Mouse (Mus musculus) cerebellum, adult 9-11 months (tissue): ENCODE results near the gene Wbp1.

Experiments used
- DNase-seq: peaks from one replicate; pipeline ENCODE4 v3.0.0; 2022

Wbp1 gene

GRCm38 (mm10) chr6:83078324-83078858 is 43.0 kb downstream of the Wbp1 start:
- peak; percentile 98 for DNase-seq

- no peak for DNase-seq
Observed at GRCm38 (mm10) chr6:83077630-83078323, 43.6 kb downstream of the Wbp1 start, which contains the start of gene Pcgf1. Gene Pcgf1, plus strand, starts transcription at chr6:83077869.

- DNase-seq = no peak
Observed at GRCm38 (mm10) chr6:83074979-83075378, 46.4 kb downstream of the Wbp1 start.

GRCm38 (mm10) chr6:83071220-83071619 is 50.1 kb downstream of the Wbp1 start:
- DNase-seq = peak; percentile 56

GRCm38 (mm10) chr6:83070311-83071219 is 50.8 kb downstream of the Wbp1 start:
- DNase-seq = no peak

- no peak for DNase-seq
Observed at GRCm38 (mm10) chr6:83070247-83070310, 51.3 kb downstream of the Wbp1 start, which contains the start of gene Tlx2. Gene Tlx2, minus strand, starts transcription at chr6:83070293.

- no peak for DNase-seq
Observed at GRCm38 (mm10) chr6:83069488-83070246, 51.7 kb downstream of the Wbp1 start.
